Mouse (Mus musculus): Measurements from ENCODE around the gene Hoga1. TPM values are rescaled to one million over a fixed set of nuclear protein-coding genes. Genes with fewer than 3 reads are reported as not detected.

Hoga1 gene
- polyA plus RNA-seq, 2 experiments, result 2.4 to 3.7 TPM

DNA sequence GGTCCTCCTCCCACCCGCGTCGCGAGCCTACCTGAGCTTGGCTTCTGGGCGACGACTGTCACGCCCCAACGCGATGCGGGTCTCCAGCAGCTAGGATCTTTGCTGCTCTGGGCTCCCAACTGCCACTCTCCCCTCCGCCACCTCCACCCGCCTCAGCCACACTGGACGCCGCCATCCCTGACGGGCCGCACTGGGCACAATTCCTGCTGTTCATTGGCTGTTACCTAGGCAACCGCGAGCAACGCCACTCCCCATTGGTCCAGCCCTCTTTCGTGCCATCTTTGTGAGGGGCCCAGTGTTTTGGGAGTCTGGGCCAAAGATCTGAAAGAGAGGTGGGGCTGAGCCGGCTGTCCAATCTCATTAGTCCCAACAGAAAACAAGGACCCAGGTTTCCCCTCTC is 40.8 kb downstream of the Hoga1 start, which contains the start of gene Morn4:
Gene Morn4, minus strand, starts transcription at position 192 of the 400 bp plus-strand sequence.
- no peaks in the 10 kb centered on the region for H3K27me3 ChIP-seq (ENCODE audit: control insufficient read depth, insufficient read depth, low read length)
- ATAC-seq (ENCODE audit: low FRiP score, low read depth) (peak; percentile 79), DNase-seq (ENCODE audit: low spot score) (peak; percentile 88)
- H3K9me3 ChIP-seq (ENCODE audit: control insufficient read depth, low read length), result no peaks in the 10 kb centered on the region
- H3K4me1 ChIP-seq (ENCODE audit: control insufficient read depth, insufficient read depth, low read length), result peaks cover 11% of the 10 kb centered on the region
- WGBS, result under 1% methylated on average over 21 of the region's 21 CpGs
- peak within 1 kb of the TSS; percentile 69 for H3K9ac ChIP-seq (ENCODE audit: low read depth, low read length, severe bottlenecking)
- peak within 1 kb of the TSS; percentile 88 for H3K4me2 ChIP-seq (replicated peaks; ENCODE audit: low read depth, low read length, severe bottlenecking)
- TF ChIP-seq POLR2A (IDR thresholded peaks at IDR 0.05; ENCODE audit: borderline replicate concordance, extremely low read depth, insufficient read depth, insufficient read length), result peak; percentile 61; the same call in 1 of the 2 replicates
- H3K27ac ChIP-seq (replicated peaks; ENCODE audit: low read depth, low read length), result no peak within 1 kb of the TSS; the same call in 1 of the 2 replicates
- no peaks in the 10 kb centered on the region for H3K36me3 ChIP-seq (ENCODE audit: control insufficient read depth, insufficient read depth, low read length)
- H3K4me3 ChIP-seq (replicated peaks; ENCODE audit: low read length), result peak within 1 kb of the TSS; percentile 66

DNA sequence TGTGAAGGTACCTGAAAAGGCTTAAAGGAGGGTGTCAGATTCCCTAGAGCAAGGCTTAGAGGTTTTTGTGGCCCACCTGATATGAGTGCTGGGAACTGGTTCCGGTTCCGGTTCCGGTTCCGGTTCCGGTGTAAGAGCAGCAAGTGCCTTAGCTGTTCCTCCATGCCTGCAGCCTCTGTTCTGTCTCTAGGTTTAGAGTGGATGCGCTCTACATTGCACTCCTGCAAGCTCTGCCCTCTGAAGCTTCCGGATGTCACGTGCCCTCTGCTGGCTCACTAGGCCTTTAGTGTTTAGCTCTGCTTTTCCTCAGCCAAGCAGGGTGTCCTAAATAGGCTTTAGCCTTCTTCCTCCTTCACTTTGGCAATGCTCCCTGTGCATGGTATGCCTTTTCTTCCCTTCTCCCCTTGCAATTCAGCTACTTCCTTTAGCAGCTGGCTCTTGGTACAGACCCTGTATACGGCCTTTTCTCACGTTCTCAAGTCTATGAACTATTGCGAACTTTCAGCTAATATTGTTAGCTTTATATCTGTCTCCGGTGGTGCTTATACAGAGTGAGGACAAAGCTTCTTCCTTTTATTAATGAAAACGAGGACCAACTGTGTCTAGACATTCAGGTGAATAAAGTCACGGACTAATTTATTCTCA is 43.8 kb downstream of the Hoga1 start:
- ATAC-seq (ENCODE audit: low FRiP score, low read depth) (no peak), DNase-seq (ENCODE audit: low spot score) (peak; percentile 36)
- peaks cover 5% of the 10 kb centered on the region; the same call in 1 of the 2 replicates for H3K36me3 ChIP-seq (ENCODE audit: control insufficient read depth, insufficient read depth, low read length)
- H3K4me2 ChIP-seq (replicated peaks; ENCODE audit: low read depth, low read length, severe bottlenecking), result peak overlapping the region; percentile 61
- no peaks in the 10 kb centered on the region for H3K9me3 ChIP-seq (ENCODE audit: control insufficient read depth, low read length)
- no peaks in the 10 kb centered on the region for H3K27me3 ChIP-seq (ENCODE audit: control insufficient read depth, insufficient read depth, low read length)
- peak overlapping the region; percentile 74 for H3K27ac ChIP-seq (replicated peaks; ENCODE audit: low read depth, low read length)
- peaks cover 15% of the 10 kb centered on the region for H3K4me1 ChIP-seq (ENCODE audit: control insufficient read depth, insufficient read depth, low read length)
- H3K9ac ChIP-seq (ENCODE audit: low read depth, low read length, severe bottlenecking), result no peak overlapping the region; the same call in 1 of the 2 replicates
- 20% methylated on average over 14 of the region's 14 CpGs for WGBS
- no peak for TF ChIP-seq POLR2A (IDR thresholded peaks at IDR 0.05; ENCODE audit: borderline replicate concordance, extremely low read depth, insufficient read depth, insufficient read length)
- H3K4me3 ChIP-seq (replicated peaks; ENCODE audit: low read length), result peak overlapping the region; percentile 78

DNA sequence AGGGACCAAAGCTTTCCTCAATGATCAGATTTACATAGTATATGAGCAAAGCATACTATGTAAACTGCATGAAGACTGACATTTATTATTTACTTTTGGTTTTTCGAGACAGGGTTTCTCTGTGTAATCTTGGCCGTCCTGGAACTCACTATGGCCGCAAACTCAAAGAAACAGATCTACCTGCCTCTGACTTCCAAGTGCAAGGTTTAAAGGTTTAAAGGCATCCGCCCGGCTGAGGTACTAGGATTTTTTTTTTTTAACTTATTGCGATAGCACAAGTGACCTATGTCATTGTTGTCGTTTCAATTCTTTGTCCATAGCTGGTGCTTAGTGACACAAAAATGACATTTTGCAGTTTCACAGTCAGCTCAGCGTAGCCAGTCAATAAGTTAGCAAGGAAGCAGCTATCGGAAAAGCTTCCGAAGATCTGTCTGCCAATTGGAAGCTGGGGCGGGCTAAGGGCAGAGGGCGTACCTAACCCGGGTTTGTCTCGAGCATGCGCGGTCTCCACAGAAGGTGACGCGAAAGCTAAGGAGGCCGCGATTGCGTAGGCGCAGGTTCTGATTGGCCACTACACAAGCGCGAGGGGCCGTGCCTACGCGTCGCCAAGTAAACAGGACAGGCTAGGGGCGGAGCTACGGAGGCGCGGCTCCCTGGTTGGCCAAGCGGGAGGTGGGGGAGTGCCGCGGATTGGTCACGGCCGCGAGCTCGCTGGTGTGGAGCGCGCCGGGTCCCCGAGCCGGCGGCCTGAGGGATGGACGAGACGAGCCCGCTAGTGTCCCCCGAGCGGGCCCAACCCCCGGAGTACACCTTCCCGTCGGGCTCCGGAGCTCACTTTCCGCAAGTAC is 44.6 kb downstream of the Hoga1 start, which contains the start of gene Pi4k2a:
Gene Pi4k2a, plus strand, starts transcription at position 723 of the 848 bp plus-strand sequence.
- H3K9me3 ChIP-seq (ENCODE audit: control insufficient read depth, low read length), result no peaks in the 10 kb centered on the region

DNA sequence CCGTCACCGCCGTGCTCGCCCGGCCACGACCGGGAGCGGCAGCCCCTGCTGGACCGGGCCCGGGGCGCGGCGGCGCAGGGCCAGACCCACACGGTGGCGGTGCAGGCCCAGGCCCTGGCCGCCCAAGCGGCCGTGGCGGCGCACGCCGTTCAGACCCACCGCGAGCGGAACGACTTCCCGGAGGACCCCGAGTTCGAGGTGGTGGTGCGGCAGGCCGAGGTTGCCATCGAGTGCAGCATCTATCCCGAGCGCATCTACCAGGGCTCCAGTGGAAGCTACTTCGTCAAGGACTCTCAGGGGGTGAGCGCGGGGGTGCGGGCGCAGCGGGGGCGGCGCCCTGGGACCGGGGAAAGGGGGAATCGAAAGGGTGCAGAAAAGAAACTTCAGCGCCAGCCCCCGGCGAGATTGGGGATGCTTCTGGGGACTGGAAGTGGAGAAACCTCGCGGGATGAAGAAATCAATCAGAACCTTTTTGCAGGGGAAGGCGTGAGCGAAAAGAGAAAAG is 45.3 kb downstream of the Hoga1 start:
- H3K9me3 ChIP-seq (ENCODE audit: control insufficient read depth, low read length), result no peaks in the 10 kb centered on the region

More for the DNA sequence above, 44.6 kb downstream of the Hoga1 start, which contains the start of gene Pi4k2a:
- ATAC-seq (ENCODE audit: low FRiP score, low read depth), result peak; percentile 98
- peak within 1 kb of the TSS; percentile 74 for H3K4me2 ChIP-seq (replicated peaks; ENCODE audit: low read depth, low read length, severe bottlenecking)
- peaks cover 11% of the 10 kb centered on the region; the same call in 1 of the 2 replicates for H3K36me3 ChIP-seq (ENCODE audit: control insufficient read depth, insufficient read depth, low read length)
- H3K27me3 ChIP-seq (ENCODE audit: control insufficient read depth, insufficient read depth, low read length), result no peaks in the 10 kb centered on the region
- no peak for TF ChIP-seq POLR2A (IDR thresholded peaks at IDR 0.05; ENCODE audit: borderline replicate concordance, extremely low read depth, insufficient read depth, insufficient read length)
- WGBS, result under 1% methylated on average over 38 of the region's 55 CpGs
- H3K9ac ChIP-seq (ENCODE audit: low read depth, low read length, severe bottlenecking), result peak within 1 kb of the TSS; percentile 79
- DNase-seq (ENCODE audit: low spot score), result peak; percentile 99
- H3K4me1 ChIP-seq (ENCODE audit: control insufficient read depth, insufficient read depth, low read length), result peaks cover 15% of the 10 kb centered on the region
- H3K4me3 ChIP-seq (replicated peaks; ENCODE audit: low read length), result peak within 1 kb of the TSS; percentile 78
- peak within 1 kb of the TSS; percentile 81 for H3K27ac ChIP-seq (replicated peaks; ENCODE audit: low read depth, low read length)

DNA sequence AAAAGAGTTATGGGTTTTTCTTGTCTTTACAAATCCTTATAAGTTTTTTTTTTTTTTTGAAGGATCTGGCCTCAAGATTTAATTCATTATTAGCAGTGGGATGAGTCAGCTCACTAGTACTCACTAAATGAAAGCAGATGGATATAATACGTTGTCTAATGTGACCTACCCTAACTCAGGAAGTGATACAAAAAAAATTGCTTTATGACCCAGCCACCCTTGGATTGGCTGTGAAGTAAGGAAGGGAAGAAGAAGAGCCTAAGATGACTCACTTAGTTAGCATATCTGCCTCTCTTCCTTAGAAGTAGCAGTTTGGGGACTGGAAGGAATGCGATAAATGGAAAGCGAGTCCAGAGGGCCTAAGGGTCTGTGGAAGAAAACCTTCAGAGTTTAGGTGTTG is 54.0 kb downstream of the Hoga1 start:
- H3K9me3 ChIP-seq (ENCODE audit: control insufficient read depth, low read length), result no peaks in the 10 kb centered on the region
- H3K4me2 ChIP-seq (replicated peaks; ENCODE audit: low read depth, low read length, severe bottlenecking), result no peak overlapping the region
- H3K36me3 ChIP-seq (ENCODE audit: control insufficient read depth, insufficient read depth, low read length), result peaks cover 45% of the 10 kb centered on the region
- H3K27ac ChIP-seq (replicated peaks; ENCODE audit: low read depth, low read length), result no peak overlapping the region
- no peaks in the 10 kb centered on the region for H3K4me1 ChIP-seq (ENCODE audit: control insufficient read depth, insufficient read depth, low read length)
- no peak overlapping the region for H3K4me3 ChIP-seq (replicated peaks; ENCODE audit: low read length)
- no peak for TF ChIP-seq POLR2A (IDR thresholded peaks at IDR 0.05; ENCODE audit: borderline replicate concordance, extremely low read depth, insufficient read depth, insufficient read length)
- no peaks in the 10 kb centered on the region for H3K27me3 ChIP-seq (ENCODE audit: control insufficient read depth, insufficient read depth, low read length)
- DNase-seq (ENCODE audit: low spot score) (no peak), ATAC-seq (ENCODE audit: low FRiP score, low read depth) (no peak)
- 77% methylated on average over 3 of the region's 3 CpGs for WGBS
- H3K9ac ChIP-seq (ENCODE audit: low read depth, low read length, severe bottlenecking), result no peak overlapping the region

More for the DNA sequence above, 45.3 kb downstream of the Hoga1 start:
- Histone ChIP-seq H3K9ac (ENCODE audit: low read depth, low read length, severe bottlenecking) (peak overlapping the region; percentile 79), H3K4me1 (ENCODE audit: control insufficient read depth, insufficient read depth, low read length) (peaks cover 11% of the 10 kb centered on the region), H3K4me3 (replicated peaks; ENCODE audit: low read length) (peak overlapping the region; percentile 78), H3K36me3 (ENCODE audit: control insufficient read depth, insufficient read depth, low read length) (peaks cover 18% of the 10 kb centered on the region), H3K4me2 (replicated peaks; ENCODE audit: low read depth, low read length, severe bottlenecking) (peak overlapping the region; percentile 74), H3K27ac (replicated peaks; ENCODE audit: low read depth, low read length) (peak overlapping the region; percentile 81), H3K27me3 (ENCODE audit: control insufficient read depth, insufficient read depth, low read length) (no peaks in the 10 kb centered on the region)
- ATAC-seq (ENCODE audit: low FRiP score, low read depth), result peak; percentile 47
- no peak for DNase-seq (ENCODE audit: low spot score)
- TF ChIP-seq POLR2A (IDR thresholded peaks at IDR 0.05; ENCODE audit: borderline replicate concordance, extremely low read depth, insufficient read depth, insufficient read length), result no peak
- under 1% methylated on average over 33 of the region's 52 CpGs for WGBS
